Mouse (Mus musculus) left cerebral cortex, postnatal 4 days (tissue): ENCODE measurements around the gene B4galnt4. TPM values are rescaled to one million over a fixed set of nuclear protein-coding genes. Genes with fewer than 3 reads are reported as not detected.
A peak's percentile ranks its signal among the peaks of the same experiment; 100 is the strongest.

Source experiments
- DNase-seq: peaks from one replicate; pipeline ENCODE4 v3.0.0-alpha.2; 2022
- intact Hi-C: fragments of 180-260 bp; cut with DNase I; formaldehyde crosslinking; loops from one replicate; pipeline ENCODE4 v1.15.1; 2025
- total RNA-seq, 2 experiments: library from RNA; stranded (reverse); gene quantifications; 2 replicates each; pipeline ENCODE4 v1.2.3; 2021

Gene B4galnt4
- total RNA-seq, 2 experiments from 2014 or later = 132 to 150 TPM

DNA sequence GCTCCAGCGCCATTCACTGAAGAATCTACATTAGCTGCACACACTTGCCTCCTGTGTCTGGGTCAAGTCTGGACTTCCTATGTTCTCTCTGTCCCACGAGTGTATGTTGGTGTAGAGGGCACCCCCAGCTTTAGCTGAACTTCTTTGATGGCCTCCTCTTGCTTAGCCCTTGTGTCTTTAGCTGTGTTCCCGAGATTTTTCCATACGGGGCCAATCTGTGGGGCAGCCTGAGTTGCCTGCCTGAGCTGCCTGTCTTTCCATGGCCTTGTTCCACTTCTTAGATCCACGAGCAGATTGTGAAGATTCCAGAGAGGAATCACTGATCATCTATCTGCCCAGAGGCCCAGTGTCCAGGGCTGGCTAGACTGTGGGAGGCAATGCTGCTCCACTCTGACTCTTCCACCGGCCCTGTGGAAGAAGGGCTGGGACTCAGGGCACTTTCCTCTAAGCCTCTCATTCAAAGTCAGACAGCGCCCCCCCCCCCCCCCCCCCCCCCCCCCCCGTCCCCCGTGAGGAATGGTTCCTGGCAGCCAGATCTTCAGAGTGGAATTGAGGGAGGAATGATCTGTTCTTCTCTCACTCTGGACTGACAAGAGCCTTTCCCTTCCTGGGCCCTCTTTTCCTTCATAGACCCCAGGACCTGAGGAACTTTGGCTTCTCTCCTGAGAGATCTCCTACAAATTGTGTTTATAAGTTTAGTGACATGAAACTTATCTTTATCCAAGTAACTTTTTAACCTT, 19.9 kb upstream of the B4galnt4 start:
- DNase-seq = no peak
- intact Hi-C loops = loop anchor here (5.0 kb wide), 1 partner anchor 74 kb away; the partner anchor contains the start of gene Ifitm1

DNA sequence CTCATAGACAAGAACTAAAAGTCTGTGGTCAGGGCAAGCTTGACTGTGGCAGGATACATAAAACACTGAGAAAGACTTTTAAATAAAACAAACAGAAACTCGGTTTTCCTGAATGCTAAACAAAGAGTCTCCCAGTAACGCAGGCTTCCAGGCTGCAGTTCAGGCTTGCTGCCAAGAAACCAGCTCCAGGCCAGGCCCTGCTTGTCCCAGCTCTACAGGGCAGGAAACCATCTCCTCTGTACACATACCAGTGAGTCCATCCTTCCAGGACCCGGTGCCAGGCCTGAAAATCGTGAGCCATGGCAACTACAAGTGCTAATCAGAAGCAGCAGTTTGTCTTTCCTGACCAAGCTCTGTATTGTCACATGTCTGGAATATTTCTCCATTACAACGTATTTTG, 19.2 kb upstream of the B4galnt4 start:
- intact Hi-C loops = loop anchor here (5.0 kb wide), 1 partner anchor 74 kb away; the partner anchor contains the start of gene Ifitm1
- peak; percentile 80 for DNase-seq

DNA sequence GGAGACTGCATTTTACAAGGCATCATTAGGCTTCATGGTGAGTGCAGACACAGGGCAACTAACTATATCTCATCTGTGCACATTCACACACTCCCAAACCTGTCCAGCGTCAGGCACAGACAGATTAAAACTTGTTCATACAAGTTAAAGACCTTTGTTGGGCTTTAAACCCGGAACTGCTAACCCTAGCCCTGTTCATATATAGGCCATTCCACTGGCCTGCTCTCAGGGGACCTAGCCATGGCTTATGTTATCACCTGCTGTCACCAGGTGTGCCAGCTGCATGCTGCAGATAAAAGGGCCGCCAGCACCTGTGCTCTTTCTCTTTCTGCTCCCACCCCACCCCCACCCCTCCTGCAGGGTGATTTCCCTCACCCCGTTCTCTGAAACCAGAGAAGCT, 18.4 kb upstream of the B4galnt4 start:
- no peak for DNase-seq
- intact Hi-C loops = loop anchor here (5.0 kb wide), 1 partner anchor 75 kb away; the partner anchor contains the start of gene Ifitm1

DNA sequence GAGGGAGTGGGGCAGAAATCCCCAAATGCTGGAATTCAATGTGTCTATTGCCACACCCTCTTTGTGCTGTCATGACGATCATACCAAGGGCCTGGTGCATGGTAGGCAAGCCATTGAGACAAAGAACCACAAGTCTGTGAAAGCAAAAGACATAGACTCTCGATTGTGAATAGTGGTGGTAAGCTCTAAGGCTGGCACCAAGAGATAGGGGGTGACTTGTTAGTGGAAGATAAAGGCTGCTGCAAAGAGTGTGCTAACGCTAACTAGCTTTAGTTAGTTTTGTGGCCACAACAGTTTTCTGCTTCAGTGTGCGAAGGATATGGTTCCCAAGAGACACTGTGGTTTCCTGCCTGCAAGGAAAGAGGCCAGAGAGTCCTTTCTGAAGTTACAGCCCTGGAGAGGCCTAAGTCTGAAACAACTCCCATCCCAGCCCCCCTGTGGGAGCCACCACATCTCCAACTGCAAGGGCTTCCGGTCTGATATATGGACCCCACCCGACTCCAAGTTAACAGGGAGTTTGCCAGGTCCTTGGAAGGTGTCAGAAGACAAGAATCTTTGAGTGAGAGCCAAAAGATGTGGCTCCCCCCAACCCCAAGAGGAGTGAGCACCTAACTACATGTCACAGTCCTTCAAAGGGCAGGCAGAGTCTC, 13.8 kb upstream of the B4galnt4 start:
- intact Hi-C loops = no loop called here

DNA sequence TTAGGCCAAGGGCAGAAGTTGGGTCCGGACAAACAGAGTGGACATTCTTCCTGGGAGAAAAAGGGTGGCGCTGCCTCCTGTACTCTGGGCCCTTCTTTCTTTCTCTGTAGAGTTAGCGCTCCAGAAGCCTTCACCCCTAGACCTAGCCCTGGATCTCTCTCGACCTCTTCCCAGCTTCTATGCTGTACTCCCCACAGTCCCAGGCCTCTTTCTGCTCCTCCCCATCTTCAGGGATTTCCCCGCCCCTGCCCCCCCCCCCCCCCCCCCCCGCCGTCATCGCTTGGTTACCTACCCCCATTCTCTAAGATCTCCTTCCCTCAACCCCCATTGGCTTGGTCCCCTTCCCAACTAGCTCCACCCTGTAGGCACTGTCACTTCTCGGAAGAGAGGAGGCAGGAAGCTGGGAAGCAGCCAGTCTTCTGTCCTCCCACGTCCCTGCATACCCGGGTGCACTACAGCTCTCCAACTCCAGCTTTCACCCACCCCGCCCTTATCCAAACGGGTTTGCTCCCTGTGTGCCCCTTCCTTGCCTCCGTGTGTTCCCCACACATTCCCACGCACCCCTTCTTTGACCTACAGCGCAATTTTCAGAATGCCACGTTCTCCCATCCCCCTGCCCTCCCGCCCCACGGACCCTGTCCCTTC, 13.2 kb upstream of the B4galnt4 start:
- DNase-seq = peak; percentile 66
- intact Hi-C loops = loop anchor here (2.0 kb wide), 2 partner anchors 139 to 201 kb away; partner anchors contain the start of gene Odf3

More for the DNA sequence above, 13.8 kb upstream of the B4galnt4 start:
- no peak for DNase-seq

DNA sequence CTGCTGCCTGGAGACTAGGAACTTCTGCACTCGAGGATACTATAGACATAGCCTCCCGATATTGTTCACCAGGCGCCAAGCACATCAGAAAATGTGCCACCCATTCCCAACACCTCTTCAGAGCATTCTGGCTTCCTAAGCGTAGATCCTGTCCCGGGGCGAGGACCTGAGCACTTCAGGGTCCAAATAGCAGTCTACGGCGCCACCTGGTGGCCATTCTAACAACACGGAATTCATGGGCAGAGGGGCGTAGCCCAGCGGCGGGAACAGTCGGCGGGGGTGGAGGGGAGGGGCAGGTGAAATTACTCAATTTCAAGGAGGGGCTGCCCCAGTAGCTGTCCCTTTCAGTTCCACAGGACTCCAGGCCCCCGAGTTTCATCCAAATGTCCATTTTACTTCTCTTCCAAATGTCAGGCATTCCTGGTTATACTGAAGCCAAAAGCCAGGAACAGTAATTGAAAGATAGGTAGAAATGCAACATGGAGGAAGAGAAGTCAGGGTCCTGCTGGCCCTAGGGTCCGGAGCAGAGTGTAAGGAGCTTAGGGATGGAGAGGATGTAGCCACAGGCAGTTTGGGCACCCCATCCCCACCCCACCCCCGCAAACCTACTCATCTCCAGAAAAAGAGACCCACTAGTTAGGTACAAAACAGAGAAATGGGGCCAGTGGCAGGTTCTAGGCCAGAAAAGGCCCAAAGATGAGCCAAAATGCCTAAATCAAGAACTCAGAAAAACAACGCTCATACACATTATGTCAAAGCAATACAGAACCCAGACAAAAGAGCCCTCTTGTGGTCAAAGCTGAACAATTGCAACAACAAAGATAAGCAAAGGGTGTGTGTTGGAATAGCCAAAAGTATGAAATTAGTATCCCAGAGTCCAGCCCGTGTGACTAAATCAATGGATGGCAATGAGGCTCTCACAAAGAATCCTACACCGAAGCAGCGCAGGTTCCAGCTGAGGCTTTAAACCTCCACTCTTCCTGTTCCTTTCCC, 12.4 kb upstream of the B4galnt4 start:
- intact Hi-C loops = loop anchor here (2.0 kb wide), 2 partner anchors 140 to 202 kb away; partner anchors contain the start of gene Odf3
- DNase-seq = peak; percentile 94

DNA sequence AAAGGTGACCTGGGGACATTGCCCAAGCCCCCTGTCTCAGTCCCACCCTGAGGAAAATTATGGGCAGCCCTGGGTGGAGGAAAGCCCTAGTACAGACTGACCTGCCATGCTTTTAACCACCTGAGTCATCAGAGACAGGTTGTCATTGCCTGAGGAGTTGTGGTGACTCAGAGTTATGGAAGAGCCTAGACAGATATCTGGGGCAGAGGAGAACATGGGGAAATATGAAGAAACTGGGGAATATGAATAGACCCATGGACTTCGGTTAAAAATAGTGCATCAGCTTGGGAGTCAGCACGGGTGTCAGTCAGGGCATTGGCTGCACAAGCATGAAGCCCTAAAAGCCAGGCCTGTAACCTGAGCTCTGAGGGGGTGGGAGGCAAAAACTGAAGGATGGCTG, 11.6 kb upstream of the B4galnt4 start:
- DNase-seq = no peak
- intact Hi-C loops = loop anchor here (2.0 kb wide), 2 partner anchors 141 to 203 kb away; partner anchors contain the start of gene Odf3

DNA sequence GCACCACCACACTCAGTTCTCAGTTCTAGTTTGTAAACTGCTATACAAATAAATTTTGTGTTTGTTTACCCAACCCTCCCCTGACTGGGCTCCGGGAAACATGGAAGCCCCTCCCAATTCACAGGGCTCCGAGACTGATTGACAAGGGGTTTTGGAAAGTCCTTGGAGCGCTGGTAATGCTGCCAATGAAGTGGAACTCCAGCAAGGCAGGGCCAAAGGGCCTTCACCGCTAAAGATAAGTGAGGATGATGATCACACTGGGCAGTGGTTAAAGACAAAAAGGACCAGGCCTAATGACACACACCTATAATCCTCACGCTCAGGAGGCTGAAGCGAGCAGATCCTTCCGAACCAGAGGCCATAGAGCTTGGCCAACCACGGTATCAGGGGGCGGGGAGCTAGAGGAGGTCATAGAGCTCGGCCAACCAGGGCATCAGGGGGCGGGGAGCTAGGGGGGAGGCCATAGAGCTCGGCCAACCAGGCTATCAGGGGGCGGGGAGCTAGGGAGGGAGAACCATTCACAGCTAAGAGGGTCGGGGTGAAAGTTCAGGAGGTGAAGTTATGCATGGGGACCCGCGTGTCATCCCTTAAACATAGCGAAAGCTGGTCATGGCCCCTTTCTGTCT, 9.7 kb upstream of the B4galnt4 start:
- intact Hi-C loops = no loop called here
- DNase-seq = no peak

DNA sequence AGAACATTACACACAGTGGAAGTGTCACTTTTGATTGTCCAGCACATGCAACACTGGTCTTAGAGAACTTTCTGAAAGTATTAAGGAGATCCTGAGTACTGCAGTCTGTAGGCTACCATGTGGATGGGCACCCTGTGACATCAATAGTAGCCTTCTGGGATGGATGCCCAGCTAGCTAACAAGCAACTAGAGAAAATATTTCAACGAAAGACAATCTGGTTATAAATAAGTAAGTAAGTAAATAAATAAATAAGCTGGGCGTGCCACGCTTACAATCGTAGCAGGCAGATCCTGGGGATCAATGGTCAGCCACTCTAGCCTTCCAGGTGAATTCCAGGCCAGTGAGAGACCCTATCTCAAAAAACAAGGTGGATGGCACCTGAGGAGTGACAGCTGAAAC, 8.9 kb upstream of the B4galnt4 start:
- no peak for DNase-seq
- intact Hi-C loops = no loop called here

DNA sequence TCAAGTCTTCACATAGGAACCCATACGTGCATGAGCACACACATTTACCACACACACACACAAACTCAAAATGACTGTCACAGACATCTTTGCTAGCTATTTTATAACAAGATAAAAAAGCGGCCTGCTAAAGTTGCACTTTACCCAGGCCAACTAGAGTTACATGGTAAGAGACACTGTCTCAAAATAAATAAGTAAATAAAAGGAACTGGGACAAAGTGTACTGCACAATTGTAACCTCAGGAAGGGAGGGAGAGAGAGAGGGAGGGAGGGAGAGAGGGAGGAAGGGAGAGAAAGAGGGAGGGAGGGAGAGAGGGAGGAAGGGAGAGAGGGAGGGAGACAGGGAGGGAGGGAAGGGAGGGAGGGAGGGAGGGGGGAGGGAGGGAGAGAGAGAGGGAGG, 8.5 kb upstream of the B4galnt4 start:
- intact Hi-C loops = no loop called here
- no peak for DNase-seq

DNA sequence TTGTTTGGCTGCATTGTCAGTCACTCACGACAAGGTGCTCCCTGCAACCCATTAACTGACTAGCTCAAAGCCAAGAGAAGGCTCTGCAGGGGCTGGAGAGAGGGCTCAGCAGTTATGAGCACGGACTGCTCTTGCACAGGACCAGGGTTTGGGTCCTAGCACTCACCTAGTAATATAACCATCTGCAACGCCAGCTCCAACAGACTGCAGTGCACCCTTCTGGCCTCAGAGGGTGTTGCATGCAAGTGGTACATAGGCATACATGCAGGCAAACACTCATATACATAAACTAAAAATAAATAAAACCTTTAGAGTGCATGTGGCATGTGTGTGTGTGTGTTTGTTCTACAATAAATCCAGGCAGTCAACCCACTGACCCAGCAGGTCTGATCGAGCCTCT, 5.1 kb upstream of the B4galnt4 start:
- intact Hi-C loops = no loop called here
- DNase-seq = no peak

DNA sequence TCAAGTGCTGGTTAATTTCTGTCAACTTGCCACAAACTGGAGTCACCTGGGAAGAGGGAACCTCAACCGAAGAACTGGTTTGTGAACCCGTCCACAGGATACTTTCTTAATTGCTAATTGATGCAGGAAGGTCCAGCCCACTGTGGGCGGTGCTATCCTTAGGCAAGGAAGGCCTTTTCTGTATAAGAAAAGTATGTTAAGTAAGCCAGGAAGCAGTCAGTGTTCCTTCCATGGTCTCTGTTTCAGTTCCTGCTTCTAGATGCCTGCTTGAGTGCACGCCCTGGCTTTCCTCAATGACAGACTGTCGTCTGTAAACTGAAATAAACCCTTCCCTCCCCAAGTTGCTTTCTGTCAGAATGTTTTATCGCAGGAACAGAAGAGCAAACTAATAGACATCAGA, 3.9 kb upstream of the B4galnt4 start:
- intact Hi-C loops = no loop called here
- DNase-seq = no peak

DNA sequence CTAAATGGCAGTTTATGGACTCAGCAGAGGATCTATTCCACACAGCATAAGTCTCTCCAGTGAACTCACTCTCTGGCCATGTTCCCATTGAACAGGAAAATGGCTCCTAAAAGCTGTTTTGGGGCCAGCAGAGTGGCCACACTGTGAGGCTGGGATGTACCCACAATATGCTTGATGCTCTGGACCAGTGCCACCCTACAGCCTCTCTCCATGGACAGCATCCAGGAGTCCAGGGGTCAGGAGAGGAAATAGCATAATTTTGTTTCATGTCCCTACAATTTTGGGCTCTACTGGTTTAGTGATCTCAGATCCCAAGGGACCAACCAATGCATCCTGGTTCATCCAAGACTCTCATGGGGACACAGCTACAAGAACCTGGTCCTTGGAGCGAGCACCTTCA, 3.4 kb upstream of the B4galnt4 start:
- DNase-seq = no peak
- intact Hi-C loops = no loop called here

DNA sequence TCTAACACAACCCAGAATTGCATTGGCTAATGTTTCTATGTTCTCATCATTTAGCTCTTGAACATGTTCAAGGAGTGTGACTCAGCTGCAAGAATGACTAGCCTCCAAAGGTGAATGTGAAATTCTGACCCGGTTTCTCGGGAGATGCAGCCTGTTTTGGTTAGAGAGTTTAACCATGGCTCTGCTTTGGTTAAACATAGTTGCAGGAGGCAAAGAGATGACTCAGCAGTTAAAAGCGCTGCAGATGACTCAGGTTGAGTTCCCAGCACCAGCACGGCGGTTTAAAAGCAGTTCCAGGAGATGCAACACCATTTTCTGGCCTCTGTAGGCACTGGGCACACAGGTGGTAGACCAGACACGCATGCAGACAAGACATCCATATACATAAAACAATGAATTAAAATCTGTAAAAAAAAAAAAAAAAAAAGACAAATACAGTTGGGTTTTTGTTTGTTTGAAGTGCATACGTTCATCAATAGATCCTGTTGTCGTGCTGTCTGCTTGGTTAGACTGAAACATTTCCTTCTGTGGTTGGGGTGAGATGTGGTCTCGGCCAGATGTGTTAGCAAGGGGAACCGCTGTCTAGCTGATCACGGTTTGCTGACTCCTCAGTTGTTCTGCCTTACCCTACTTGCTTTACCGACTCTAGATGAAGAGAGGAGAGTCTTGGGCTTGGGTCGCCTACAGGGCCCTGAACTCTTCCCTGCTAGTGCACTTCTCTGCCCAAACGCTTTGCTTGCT, 2.1 kb upstream of the B4galnt4 start:
- DNase-seq = no peak
- intact Hi-C loops = no loop called here

DNA sequence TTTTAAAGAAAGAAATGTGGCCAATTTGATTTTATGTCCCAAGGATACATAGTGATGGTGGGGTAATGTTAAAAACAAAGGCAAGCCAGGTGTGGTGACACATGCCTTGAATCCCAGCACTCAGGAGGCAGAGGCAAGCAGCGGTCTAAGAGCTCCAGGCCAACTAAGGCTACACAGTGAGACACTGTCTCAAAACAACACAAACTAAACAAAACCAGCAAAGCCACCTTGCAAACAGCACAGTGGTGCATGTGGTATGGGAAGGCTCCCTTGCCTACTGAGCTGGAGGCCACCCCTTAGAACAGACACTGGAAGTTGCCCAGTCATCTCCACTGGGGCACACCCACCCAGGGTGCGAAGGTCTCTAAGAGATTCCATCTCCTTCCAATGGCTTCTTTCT, 975 bp upstream of the B4galnt4 start:
- intact Hi-C loops = loop anchor here (10.0 kb wide), 1 partner anchor 115 kb away; the partner anchor contains the start of gene Rnh1

DNA sequence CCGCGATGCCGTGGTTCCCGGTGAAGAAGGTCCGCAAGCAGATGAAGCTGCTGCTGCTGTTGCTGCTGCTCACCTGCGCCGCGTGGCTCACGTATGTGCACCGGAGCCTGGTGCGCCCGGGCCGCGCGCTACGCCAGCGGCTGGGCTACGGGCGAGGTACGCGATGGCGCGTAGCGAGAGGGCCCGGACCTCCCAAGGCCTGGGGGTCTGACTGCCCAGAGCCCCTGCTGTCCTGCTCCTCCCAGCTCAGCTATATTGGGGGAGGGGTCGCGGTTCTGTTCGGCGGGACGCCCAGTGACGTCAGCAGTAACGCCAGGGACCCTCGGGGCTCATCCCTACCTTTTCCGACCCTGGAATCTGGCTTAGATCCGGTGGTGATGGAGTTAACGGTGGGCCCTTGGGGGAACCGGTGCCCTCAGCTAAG, 377 bp downstream of the B4galnt4 start:
- intact Hi-C loops = loop anchor here (10.0 kb wide), 1 partner anchor 114 kb away; the partner anchor contains the start of gene Rnh1

More for the DNA sequence above, 975 bp upstream of the B4galnt4 start:
- DNase-seq = no peak

DNA sequence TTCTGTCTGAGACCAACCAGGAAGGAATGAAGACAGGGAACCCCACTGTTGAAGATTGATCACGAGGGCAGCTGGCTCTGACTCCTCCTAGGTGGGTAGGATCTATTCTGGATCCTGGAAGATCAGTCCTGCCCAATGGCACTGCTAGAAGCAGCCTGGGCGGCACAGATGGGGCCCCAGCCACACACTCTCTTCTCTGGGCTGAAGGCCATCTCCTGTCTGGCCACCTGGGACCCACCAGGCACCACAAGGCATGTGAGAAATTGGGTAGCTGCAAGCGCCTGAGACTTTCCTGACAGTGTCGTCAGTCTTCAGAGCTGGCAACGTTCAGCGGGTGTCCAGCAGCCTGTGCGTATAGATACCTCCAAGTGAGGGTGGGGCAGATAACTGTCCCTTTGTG, 1.6 kb downstream of the B4galnt4 start:
- intact Hi-C loops = loop anchor here (10.0 kb wide), 1 partner anchor 112 kb away; the partner anchor contains the start of gene Rnh1
- DNase-seq = peak; percentile 73

More for the DNA sequence above, 377 bp downstream of the B4galnt4 start:
- peak; percentile 47 for DNase-seq

DNA sequence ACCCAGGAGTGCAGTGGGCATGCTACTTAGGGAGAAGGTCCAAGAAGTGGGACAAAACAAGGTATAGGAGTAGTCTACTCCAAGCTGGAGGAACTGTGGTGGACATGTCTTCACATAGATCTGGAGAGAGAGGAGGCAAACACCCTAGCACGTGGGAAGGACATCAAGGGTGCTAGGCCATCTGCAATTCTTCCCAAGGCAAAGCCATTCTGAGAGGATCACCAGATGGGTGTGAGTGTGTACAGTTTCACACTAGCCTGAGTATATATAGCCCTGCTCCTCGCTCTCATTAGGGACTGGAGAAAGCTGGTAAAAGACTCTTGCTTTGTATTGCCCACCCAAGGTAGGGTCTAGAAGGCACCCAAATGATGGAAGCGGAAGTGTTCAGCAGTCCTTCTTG, 2.4 kb downstream of the B4galnt4 start:
- intact Hi-C loops = loop anchor here (10.0 kb wide), 1 partner anchor 111 kb away; the partner anchor contains the start of gene Rnh1
- DNase-seq = no peak

DNA sequence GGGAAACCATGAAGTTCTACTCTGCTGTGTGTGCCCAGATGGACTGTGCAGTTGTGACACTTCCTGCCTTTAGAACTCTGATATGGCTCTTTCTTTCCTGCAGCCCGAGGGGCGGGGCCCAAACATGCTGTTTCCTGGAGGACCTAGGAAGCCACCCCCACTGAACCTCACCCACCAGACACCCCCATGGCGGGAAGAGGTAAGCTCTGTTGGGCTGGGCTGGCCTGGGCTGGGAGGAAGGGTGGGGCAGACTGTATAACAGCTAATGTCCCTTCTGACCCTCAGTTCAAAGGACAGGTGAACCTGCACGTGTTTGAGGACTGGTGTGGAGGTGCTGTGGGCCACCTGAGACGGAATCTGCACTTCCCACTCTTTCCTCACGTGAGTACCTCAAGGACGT, 3.3 kb downstream of the B4galnt4 start:
- intact Hi-C loops = loop anchor here (10.0 kb wide), 1 partner anchor 111 kb away; the partner anchor contains the start of gene Rnh1
- no peak for DNase-seq
